9 mouse cellular contexts compared by ENCODE assay signal in genomic region chr12:110837192-110837841, GRCm38 (mm10). TPM values are rescaled to one million over a fixed set of nuclear protein-coding genes. Genes with fewer than 3 reads are reported as not detected.
DNase-seq lines count a peak whose midpoint lies in the region; ATAC-seq and TF ChIP-seq lines count a peak whose summit lies in the region.
"Had no signal": no experiment of that assay in that cellular context is flagged by ENCODE, and none has a peak within 500 bp of the region (broad histone marks: within the 10 kb centered on the region; RNA-seq: fewer than 3 reads in every experiment).

No protein-coding gene starts in this region.

- no peaks in the 10 kb centered on the region for H3K27me3 ChIP-seq in forebrain, embryonic 13.5 days
- no peaks in the 10 kb centered on the region for H3K27me3 ChIP-seq in neural tube, embryonic 14.5 days (ENCODE audit: control insufficient read depth, insufficient read depth, low read length)

- peaks cover 27% of the 10 kb centered on the region for H3K4me1 ChIP-seq in forebrain, embryonic 13.5 days
- H3K4me1 ChIP-seq in neural tube, embryonic 14.5 days (ENCODE audit: control insufficient read depth, insufficient read depth, low read length), result peaks cover 6% of the 10 kb centered on the region; the same call in 1 of the 2 replicates
- 0 out of 2 replicates have a peak, but pooled peaks cover 2% of the 10 kb centered on the region for H3K4me1 ChIP-seq in lung, adult 2 months (ENCODE audit: control insufficient read depth, insufficient read depth, low read length)

- H3K36me3 ChIP-seq in forebrain, embryonic 13.5 days (ENCODE audit: poor library complexity, severe bottlenecking), result no peaks in the 10 kb centered on the region
- no peaks in the 10 kb centered on the region for H3K36me3 ChIP-seq in neural tube, embryonic 14.5 days (ENCODE audit: control insufficient read depth, insufficient read depth, low read length)
- H3K36me3 ChIP-seq: liver, embryonic 13.5 days had no signal

- peak overlapping the region; percentile 40; the same call in 1 of the 2 replicates for H3K27ac ChIP-seq in layer of hippocampus, adult 2 months
- H3K27ac ChIP-seq in forebrain, embryonic 13.5 days, result peak overlapping the region; percentile 86
- H3K27ac ChIP-seq in neural tube, embryonic 14.5 days (ENCODE audit: low read depth, low read length), result peak overlapping the region; percentile 72
- H3K27ac ChIP-seq: liver, embryonic 13.5 days had no signal

- H3K9me3 ChIP-seq in forebrain, embryonic 13.5 days (replicated peaks), result no peaks in the 10 kb centered on the region
- H3K9me3 ChIP-seq in neural tube, embryonic 14.5 days (ENCODE audit: control insufficient read depth, low read length), result no peaks in the 10 kb centered on the region
- H3K9me3 ChIP-seq: liver, embryonic 13.5 days had no signal

- 8% methylated on average over 5 of the region's 5 CpGs for WGBS in forebrain, embryonic 13.5 days
- 32% methylated on average over 5 of the region's 5 CpGs for WGBS in neural tube, embryonic 14.5 days
- WGBS in lung, adult 2 months, result 41% methylated on average over 5 of the region's 5 CpGs

- H3K4me2 ChIP-seq in forebrain, embryonic 13.5 days, result peak overlapping the region; percentile 36
- H3K4me2 ChIP-seq in neural tube, embryonic 14.5 days (ENCODE audit: low read depth, low read length), result peak overlapping the region; percentile 20; the same call in 1 of the 2 replicates
- H3K4me2 ChIP-seq: liver, embryonic 13.5 days had no signal

- peak; percentile 75 for ATAC-seq in forebrain, embryonic 13.5 days
- peak; percentile 38; the same call in 1 of the 2 replicates for ATAC-seq in neural tube, embryonic 14.5 days (ENCODE audit: low read depth)

- TF ChIP-seq CTCF in layer of hippocampus, adult 2 months (conservative IDR thresholded peaks at IDR 0.05), result no peak
- TF ChIP-seq CTCF in lung, adult 2 months (IDR thresholded peaks at IDR 0.05; ENCODE audit: insufficient read depth, low read length), result no peak

- no peak overlapping the region for H3K4me3 ChIP-seq in layer of hippocampus, adult 2 months
- no peak overlapping the region for H3K4me3 ChIP-seq in forebrain, embryonic 13.5 days
- no peak overlapping the region for H3K4me3 ChIP-seq in neural tube, embryonic 14.5 days (ENCODE audit: low read depth, low read length)
- no peak overlapping the region for H3K4me3 ChIP-seq in lung, adult 2 months (replicated peaks; ENCODE audit: extremely low read depth, low read depth, low read length)
- H3K4me3 ChIP-seq: liver, embryonic 13.5 days had no signal

- DNase-seq in layer of hippocampus, adult 2 months (ENCODE audit: low spot score in 2 of 2), result no peak
- no peak for DNase-seq in layer of hippocampus, postnatal 25 days (ENCODE audit: extremely low spot score in 1 of 2, low spot score in 1 of 2)
- DNase-seq in kidney, postnatal 10 days, result peak; percentile 40
- no peak for DNase-seq in cerebellum, postnatal 4 days (ENCODE audit: low spot score in 2 of 2)
- DNase-seq in layer of hippocampus, postnatal 10 days (ENCODE audit: low spot score in 2 of 2), result no peak
- DNase-seq in lung, adult 2 months, result no peak
- DNase-seq: liver, embryonic 13.5 days had no signal

- peak overlapping the region; percentile 43 for H3K9ac ChIP-seq in forebrain, embryonic 13.5 days
- 0 out of 2 replicates have a peak overlapping the region, but pooled peaks have one; percentile 11 for H3K9ac ChIP-seq in neural tube, embryonic 14.5 days (replicated peaks; ENCODE audit: low read depth, low read length)
- H3K9ac ChIP-seq: liver, embryonic 13.5 days had no signal

- TF ChIP-seq POLR2A in lung, adult 2 months (IDR thresholded peaks at IDR 0.05; ENCODE audit: borderline replicate concordance, extremely low read depth, low read depth, low read length), result no peak

RNA-seq across cellular contexts. Expression of gene Mok, which starts 3.4 kb away (rescaled TPM):
- total RNA-seq in layer of hippocampus, adult 2 months (2021), result 10 to 100 TPM; 10.4 to 13.7 TPM
- total RNA-seq in layer of hippocampus, postnatal 25 days (2021), result 10 to 100 TPM; 10.5 to 11.4 TPM
- 11.6 and 13.1 TPM in 2 replicates for polyA plus RNA-seq in forebrain, embryonic 13.5 days (2015; fragmentation: Nextera tagmentation; extraction: Ambion mirVana)
- 13.4 and 14.2 TPM in 2 replicates for polyA plus RNA-seq in neural tube, embryonic 14.5 days (2014; fragmentation: Nextera tagmentation; extraction: Ambion mirVana)
- 1 to 10 TPM; 9.8 to 9.9 TPM for total RNA-seq in layer of hippocampus, postnatal 10 days (2021)
- polyA plus RNA-seq in lung, adult 2 months (2012; rRNA removed), result 4.2 and 4.7 TPM in 2 replicates

RNA-seq across cellular contexts. Expression of gene Zfp839, which starts 12.7 kb away (rescaled TPM):
- 10 to 100 TPM; 12.8 to 13.2 TPM for total RNA-seq in layer of hippocampus, adult 2 months (2021)
- 10 to 100 TPM; 10.3 to 12.7 TPM for total RNA-seq in layer of hippocampus, postnatal 25 days (2021)
- polyA plus RNA-seq in forebrain, embryonic 13.5 days (2015; fragmentation: Nextera tagmentation; extraction: Ambion mirVana), result 3.0 and 3.6 TPM in 2 replicates
- polyA plus RNA-seq in neural tube, embryonic 14.5 days (2014; fragmentation: Nextera tagmentation; extraction: Ambion mirVana), result 3.5 and 3.8 TPM in 2 replicates
- total RNA-seq in layer of hippocampus, postnatal 10 days (2021), result 10 to 100 TPM in 1 of 2 experiments, 1 to 10 TPM in 1; 8.5 to 11.0 TPM
- polyA plus RNA-seq in lung, adult 2 months (2012; rRNA removed), result 5.2 and 5.7 TPM in 2 replicates

RNA-seq across cellular contexts. Expression of gene Cinp, which starts 51.6 kb away (rescaled TPM):
- 10 to 100 TPM; 63.4 to 65.1 TPM for total RNA-seq in layer of hippocampus, adult 2 months (2021)
- 10 to 100 TPM; 70.4 to 76.3 TPM for total RNA-seq in layer of hippocampus, postnatal 25 days (2021)
- 70.9 and 76.6 TPM in 2 replicates for polyA plus RNA-seq in forebrain, embryonic 13.5 days (2015; fragmentation: Nextera tagmentation; extraction: Ambion mirVana)
- polyA plus RNA-seq in neural tube, embryonic 14.5 days (2014; fragmentation: Nextera tagmentation; extraction: Ambion mirVana), result 79.0 and 97.5 TPM in 2 replicates
- total RNA-seq in layer of hippocampus, postnatal 10 days (2021), result 10 to 100 TPM; 71.9 to 84.1 TPM
- polyA plus RNA-seq in lung, adult 2 months (2012; rRNA removed), result 30.2 and 34.8 TPM in 2 replicates

RNA-seq across cellular contexts. Expression of gene Tecpr2, which starts 51.7 kb away (rescaled TPM):
- 10 to 100 TPM; 39.5 to 42.0 TPM for total RNA-seq in layer of hippocampus, adult 2 months (2021)
- total RNA-seq in layer of hippocampus, postnatal 25 days (2021), result 10 to 100 TPM; 40.5 to 41.4 TPM
- polyA plus RNA-seq in forebrain, embryonic 13.5 days (2015; fragmentation: Nextera tagmentation; extraction: Ambion mirVana), result 5.4 and 6.9 TPM in 2 replicates
- 7.2 and 7.7 TPM in 2 replicates for polyA plus RNA-seq in neural tube, embryonic 14.5 days (2014; fragmentation: Nextera tagmentation; extraction: Ambion mirVana)
- total RNA-seq in layer of hippocampus, postnatal 10 days (2021), result 10 to 100 TPM; 33.9 to 36.4 TPM
- polyA plus RNA-seq in lung, adult 2 months (2012; rRNA removed), result 5.2 and 5.3 TPM in 2 replicates
